Mouse (Mus musculus) megakaryocyte, embryonic 14.5 days (primary cell): Measurements from ENCODE around the gene Acox3. TPM values are rescaled to one million over a fixed set of nuclear protein-coding genes. Genes with fewer than 3 reads are reported as not detected.

Experiments used
- H3K27me3 ChIP-seq: replicated peaks from 2 replicates; pipeline ENCODE3; 2012; ENCODE audit warnings: inconsistent platforms
- H3K36me3 ChIP-seq: replicated peaks from 2 replicates; pipeline ENCODE3; 2012; ENCODE audit warnings: low read length, inconsistent platforms, mixed read lengths
- H3K4me1 ChIP-seq: 2 replicates; pipeline ENCODE4 v1.6.1; 2012; ENCODE audit warnings: inconsistent platforms
- H3K4me3 ChIP-seq: replicated peaks from 2 replicates; pipeline ENCODE3; 2012; ENCODE audit warnings: moderate library complexity, mild to moderate bottlenecking, inconsistent platforms
- H3K9me3 ChIP-seq: 2 replicates; pipeline ENCODE4 v1.6.1; 2012; ENCODE audit warnings: inconsistent platforms
- FLI1 ChIP-seq: IDR thresholded peaks from 2 replicates; pipeline ENCODE4 v1.6.1; 2012; ENCODE audit warnings: low read length, inconsistent platforms, mixed read lengths
- GATA1 ChIP-seq: IDR thresholded peaks from 3 replicates; pipeline ENCODE4 v1.6.1; 2012; ENCODE audit warnings: mixed read lengths, low read length, inconsistent platforms, borderline replicate concordance
- polyA plus RNA-seq: library from polyadenylated mRNA; stranded (reverse); fragments of >175 nt; gene quantifications from 2 replicates; pipeline ENCODE4 v1.2.3, GENCODE M21; 2012; ENCODE audit warnings: low replicate concordance; ENCODE audit not compliant: insufficient read depth

Acox3 gene
- polyA plus RNA-seq, 1 experiment = 5.1 TPM

- Histone ChIP-seq H3K27me3 (peaks cover 84% of the 10 kb centered on the region), H3K9me3 (peaks cover 27% of the 10 kb centered on the region), H3K36me3 (no peaks in the 10 kb centered on the region), H3K4me3 (no peak overlapping the region), H3K4me1 (peaks cover 43% of the 10 kb centered on the region)
- TF ChIP-seq FLI1 (no peak), GATA1 (no peak)
These were observed 43.6 kb downstream of the Acox3 start for GRCm38 (mm10) chr5:35626408-35626807.

- H3K27me3 ChIP-seq = peaks cover 84% of the 10 kb centered on the region
- no peaks in the 10 kb centered on the region for H3K36me3 ChIP-seq
- TF ChIP-seq GATA1 (no peak), FLI1 (no peak)
- peaks cover 19% of the 10 kb centered on the region for H3K9me3 ChIP-seq
- no peak overlapping the region for H3K4me3 ChIP-seq
- H3K4me1 ChIP-seq = peaks cover 47% of the 10 kb centered on the region
These were observed 44.5 kb downstream of the Acox3 start for GRCm38 (mm10) chr5:35627307-35627840.

- H3K36me3 ChIP-seq = no peaks in the 10 kb centered on the region
- TF ChIP-seq FLI1 = no peak
- peaks cover 39% of the 10 kb centered on the region for H3K4me1 ChIP-seq
- peaks cover 9% of the 10 kb centered on the region; the same call in 1 of the 2 replicates for H3K9me3 ChIP-seq
- H3K4me3 ChIP-seq = no peak overlapping the region
- H3K27me3 ChIP-seq = peaks cover 90% of the 10 kb centered on the region
These were observed 45.8 kb downstream of the Acox3 start for GRCm38 (mm10) chr5:35628685-35629084.

GRCm38 (mm10) chr5:35629333-35629732 lies 46.5 kb downstream of the Acox3 start:
- TF ChIP-seq GATA1 = no peak
- TF ChIP-seq FLI1 = no peak
- H3K9me3 ChIP-seq = peaks cover 9% of the 10 kb centered on the region; the same call in 1 of the 2 replicates
- H3K4me1 ChIP-seq = peaks cover 32% of the 10 kb centered on the region
- H3K36me3 ChIP-seq = no peaks in the 10 kb centered on the region
- peaks cover 86% of the 10 kb centered on the region for H3K27me3 ChIP-seq
- no peak overlapping the region for H3K4me3 ChIP-seq

GRCm38 (mm10) chr5:35630706-35631105 lies 47.9 kb downstream of the Acox3 start:
- Histone ChIP-seq H3K4me3 (no peak overlapping the region), H3K4me1 (peaks cover 19% of the 10 kb centered on the region), H3K36me3 (no peaks in the 10 kb centered on the region), H3K9me3 (peaks cover 9% of the 10 kb centered on the region; the same call in 1 of the 2 replicates), H3K27me3 (peaks cover 82% of the 10 kb centered on the region)
- TF ChIP-seq GATA1 = no peak
- no peak for TF ChIP-seq FLI1

- H3K4me3 ChIP-seq = no peak overlapping the region
- peaks cover 80% of the 10 kb centered on the region for H3K27me3 ChIP-seq
- peaks cover 9% of the 10 kb centered on the region; the same call in 1 of the 2 replicates for H3K9me3 ChIP-seq
- no peaks in the 10 kb centered on the region for H3K36me3 ChIP-seq
- TF ChIP-seq FLI1 = no peak
- no peak for TF ChIP-seq GATA1
- peaks cover 18% of the 10 kb centered on the region; the same call in 1 of the 2 replicates for H3K4me1 ChIP-seq
These were observed 48.4 kb downstream of the Acox3 start for GRCm38 (mm10) chr5:35631224-35631623.

- TF ChIP-seq GATA1 (no peak), FLI1 (no peak)
- no peak overlapping the region for H3K4me3 ChIP-seq
- H3K9me3 ChIP-seq = 0 out of 2 replicates have a peak, but pooled peaks cover 4% of the 10 kb centered on the region
- no peaks in the 10 kb centered on the region for H3K36me3 ChIP-seq
- H3K4me1 ChIP-seq = peaks cover 18% of the 10 kb centered on the region; the same call in 1 of the 2 replicates
- peaks cover 79% of the 10 kb centered on the region for H3K27me3 ChIP-seq
These were observed 48.9 kb downstream of the Acox3 start for GRCm38 (mm10) chr5:35631755-35632154.

- Histone ChIP-seq H3K36me3 (no peaks in the 10 kb centered on the region), H3K27me3 (peaks cover 79% of the 10 kb centered on the region), H3K9me3 (no peaks in the 10 kb centered on the region), H3K4me1 (peaks cover 14% of the 10 kb centered on the region; the same call in 1 of the 2 replicates), H3K4me3 (no peak overlapping the region)
- no peak for TF ChIP-seq FLI1
- no peak for TF ChIP-seq GATA1
These were observed 50.0 kb downstream of the Acox3 start for GRCm38 (mm10) chr5:35632841-35633240.

- H3K9me3 ChIP-seq = 0 out of 2 replicates have a peak, but pooled peaks cover 4% of the 10 kb centered on the region
- H3K4me3 ChIP-seq = no peak overlapping the region
- TF ChIP-seq FLI1 (no peak), GATA1 (no peak)
- H3K4me1 ChIP-seq = peaks cover 14% of the 10 kb centered on the region; the same call in 1 of the 2 replicates
- peaks cover 73% of the 10 kb centered on the region for H3K27me3 ChIP-seq
- H3K36me3 ChIP-seq = no peaks in the 10 kb centered on the region
These were observed 53.2 kb downstream of the Acox3 start for GRCm38 (mm10) chr5:35636016-35636415.

- TF ChIP-seq FLI1 (no peak), GATA1 (no peak)
- Histone ChIP-seq H3K9me3 (0 out of 2 replicates have a peak, but pooled peaks cover 4% of the 10 kb centered on the region), H3K27me3 (peaks cover 70% of the 10 kb centered on the region), H3K4me3 (no peak overlapping the region), H3K36me3 (no peaks in the 10 kb centered on the region), H3K4me1 (peaks cover 22% of the 10 kb centered on the region)
These were observed 59.2 kb downstream of the Acox3 start for GRCm38 (mm10) chr5:35641961-35642584.
